Mouse (Mus musculus) heart, embryonic 14.5 days (tissue): ENCODE measurements around the gene Sstr1. TPM values are rescaled to one million over a fixed set of nuclear protein-coding genes. Genes with fewer than 3 reads are reported as not detected.

Experiments used
- polyA plus RNA-seq: library from polyadenylated mRNA; unstranded; fragments of >200 nt; fragmentation: Nextera tagmentation; extraction: Ambion mirVana; gene quantifications from 2 replicates; pipeline ENCODE4 v1.2.1, GENCODE M21; 2014

The Sstr1 gene
- polyA plus RNA-seq, 1 experiment from 2014 or later, result not detected

Other genes starting within 250 kb of the Sstr1 start
- 21.6 and 22.5 TPM in 2 replicates for gene Clec14a, start 57.5 kb downstream of the Sstr1 start, polyA plus RNA-seq